Mouse (Mus musculus): ENCODE results near the gene Tenm2. TPM values are rescaled to one million over a fixed set of nuclear protein-coding genes. Genes with fewer than 3 reads are reported as not detected.

Tenm2 gene
- polyA plus RNA-seq, 1 experiment from 2014 or later = 39.5 TPM

DNA sequence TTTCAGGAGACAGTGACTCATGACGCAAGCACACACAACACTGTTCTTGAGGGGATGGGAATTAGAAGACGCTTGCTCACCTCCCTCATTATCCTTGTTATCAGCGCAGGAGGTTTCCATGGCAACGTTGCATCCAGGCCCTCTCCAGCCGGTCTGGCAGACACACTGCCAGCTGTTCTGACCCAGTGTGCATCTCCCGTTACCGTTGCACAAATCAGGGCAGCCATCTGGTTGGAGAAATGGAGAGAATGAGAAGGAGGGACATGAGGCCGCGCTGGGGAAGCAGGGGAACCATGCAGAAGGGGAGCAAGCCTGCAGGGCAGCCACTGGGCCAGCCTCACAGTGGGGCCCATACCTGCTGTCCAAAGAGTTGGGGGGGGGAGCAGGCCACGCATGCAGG lies 1129.1 kb downstream of the Tenm2 start:
- 25% methylated on average over 10 of the region's 10 CpGs for WGBS
- no peaks in the 10 kb centered on the region for H3K9me3 ChIP-seq
- no peaks in the 10 kb centered on the region for H3K27me3 ChIP-seq
- H3K9ac ChIP-seq (replicated peaks) = no peak overlapping the region
- H3K4me1 ChIP-seq = peaks cover 43% of the 10 kb centered on the region
- H3K36me3 ChIP-seq = no peaks in the 10 kb centered on the region
- no peak overlapping the region for H3K4me3 ChIP-seq
- H3K4me2 ChIP-seq (replicated peaks) = no peak overlapping the region
- peak; percentile 67 for ATAC-seq (replicated peaks)
- H3K27ac ChIP-seq (replicated peaks) = peak overlapping the region; percentile 52

- Histone ChIP-seq H3K4me1 (peaks cover 29% of the 10 kb centered on the region), H3K4me2 (replicated peaks) (no peak overlapping the region), H3K9ac (replicated peaks) (no peak overlapping the region), H3K9me3 (no peaks in the 10 kb centered on the region), H3K27me3 (no peaks in the 10 kb centered on the region), H3K36me3 (no peaks in the 10 kb centered on the region), H3K4me3 (no peak overlapping the region), H3K27ac (replicated peaks) (no peak overlapping the region)
- 17% methylated on average over 6 of the region's 6 CpGs for WGBS
- ATAC-seq (replicated peaks) = no peak
Observed at GRCm38 (mm10) chr11:36103556-36103955, 1132.2 kb downstream of the Tenm2 start.

- peaks cover 12% of the 10 kb centered on the region for H3K4me1 ChIP-seq
- H3K4me2 ChIP-seq (replicated peaks) = no peak overlapping the region
- H3K4me3 ChIP-seq = no peak overlapping the region
- H3K27me3 ChIP-seq = no peaks in the 10 kb centered on the region
- no peaks in the 10 kb centered on the region for H3K36me3 ChIP-seq
- H3K9me3 ChIP-seq = no peaks in the 10 kb centered on the region
- ATAC-seq (replicated peaks) = peak; percentile 64
- no peak overlapping the region for H3K9ac ChIP-seq (replicated peaks)
- no peak overlapping the region for H3K27ac ChIP-seq (replicated peaks)
- 44% methylated on average over 14 of the region's 14 CpGs for WGBS
Observed at GRCm38 (mm10) chr11:36096219-36096618, 1139.5 kb downstream of the Tenm2 start.

DNA sequence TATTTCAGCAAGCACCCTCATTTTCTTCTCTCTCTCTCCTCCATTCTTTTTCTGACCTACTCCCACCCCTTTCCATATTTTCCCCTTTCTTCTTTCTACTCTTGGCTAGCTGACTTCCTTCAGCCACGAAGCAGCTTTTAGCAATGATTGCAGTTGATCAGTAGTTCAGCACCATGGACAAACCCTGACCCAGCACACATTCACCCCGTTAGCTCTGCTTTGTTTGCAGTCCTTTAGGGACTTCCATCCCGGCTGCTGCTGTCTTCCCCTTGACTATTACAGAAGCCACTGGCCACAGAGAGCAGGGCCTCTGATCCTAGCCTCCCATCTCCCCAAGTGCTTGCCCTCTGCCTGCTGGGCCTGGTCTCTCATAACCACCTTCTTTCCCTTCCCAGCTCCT lies 1145.6 kb downstream of the Tenm2 start:
- H3K9me3 ChIP-seq = no peaks in the 10 kb centered on the region
- no peak for ATAC-seq (replicated peaks)

GRCm38 (mm10) chr11:36081399-36082053 lies 1154.2 kb downstream of the Tenm2 start:
- Histone ChIP-seq H3K4me3 (no peak overlapping the region), H3K27ac (replicated peaks) (no peak overlapping the region), H3K9ac (replicated peaks) (no peak overlapping the region), H3K4me2 (replicated peaks) (no peak overlapping the region), H3K36me3 (no peaks in the 10 kb centered on the region), H3K4me1 (peaks cover 27% of the 10 kb centered on the region), H3K9me3 (no peaks in the 10 kb centered on the region), H3K27me3 (no peaks in the 10 kb centered on the region)
- no peak for ATAC-seq (replicated peaks)
- WGBS = 56% methylated on average over 10 of the region's 10 CpGs

More for the DNA sequence above, 1145.6 kb downstream of the Tenm2 start:
- Histone ChIP-seq H3K9ac (replicated peaks) (no peak overlapping the region), H3K27ac (replicated peaks) (no peak overlapping the region), H3K4me3 (no peak overlapping the region), H3K4me1 (no peaks in the 10 kb centered on the region), H3K4me2 (replicated peaks) (no peak overlapping the region), H3K27me3 (no peaks in the 10 kb centered on the region), H3K36me3 (no peaks in the 10 kb centered on the region)
- 11% methylated on average over 3 of the region's 3 CpGs for WGBS

DNA sequence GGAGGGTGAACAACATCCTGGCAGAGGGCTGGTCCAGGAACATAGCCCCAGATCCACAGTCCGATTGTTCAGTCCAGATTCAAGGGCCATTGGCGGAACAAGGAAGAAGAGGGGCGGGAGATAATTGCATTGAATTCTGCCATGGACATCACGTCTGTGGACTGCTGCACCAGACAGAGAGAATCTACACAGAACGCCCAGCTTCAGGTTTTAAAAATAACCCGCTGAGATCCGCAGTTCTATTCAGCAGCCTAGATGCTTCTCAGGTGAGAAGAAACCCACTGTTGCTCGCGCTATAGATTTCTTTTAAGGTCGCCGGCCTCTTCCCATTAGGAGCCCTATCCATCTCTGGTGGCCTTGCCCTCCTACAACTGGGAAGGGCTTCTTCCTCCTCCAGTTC lies 1155.0 kb downstream of the Tenm2 start:
- Histone ChIP-seq H3K36me3 (no peaks in the 10 kb centered on the region), H3K9ac (replicated peaks) (no peak overlapping the region), H3K27me3 (no peaks in the 10 kb centered on the region), H3K4me2 (replicated peaks) (no peak overlapping the region), H3K4me3 (no peak overlapping the region), H3K4me1 (peaks cover 27% of the 10 kb centered on the region), H3K27ac (replicated peaks) (no peak overlapping the region), H3K9me3 (no peaks in the 10 kb centered on the region)
- 61% methylated on average over 11 of the region's 11 CpGs for WGBS
- ATAC-seq (replicated peaks) = no peak

DNA sequence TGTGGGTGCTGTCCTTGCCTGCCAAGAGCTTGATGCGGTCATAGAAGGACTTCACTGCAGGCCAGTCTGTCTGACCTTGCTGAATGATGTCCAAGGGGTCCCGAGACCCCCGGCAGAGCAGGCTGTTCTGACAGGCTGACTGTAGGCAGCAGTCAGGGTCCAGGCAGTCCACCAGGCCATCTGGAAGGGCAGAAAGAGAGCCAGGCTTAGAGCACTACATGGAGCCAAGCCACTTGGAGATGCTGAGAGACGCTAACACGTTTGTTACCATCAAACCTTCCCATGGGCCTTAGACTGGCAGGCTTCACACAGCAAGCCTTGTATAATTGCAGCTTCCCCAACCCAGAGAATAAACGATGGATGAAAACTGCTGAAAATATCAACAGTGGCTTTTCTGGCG lies 1157.4 kb downstream of the Tenm2 start:
- H3K9ac ChIP-seq (replicated peaks) = no peak overlapping the region
- no peak overlapping the region for H3K4me2 ChIP-seq (replicated peaks)
- H3K9me3 ChIP-seq = no peaks in the 10 kb centered on the region
- WGBS = 80% methylated on average over 7 of the region's 7 CpGs
- H3K27ac ChIP-seq (replicated peaks) = no peak overlapping the region
- H3K27me3 ChIP-seq = no peaks in the 10 kb centered on the region
- ATAC-seq (replicated peaks) = no peak
- peaks cover 45% of the 10 kb centered on the region for H3K4me1 ChIP-seq
- no peaks in the 10 kb centered on the region for H3K36me3 ChIP-seq
- no peak overlapping the region for H3K4me3 ChIP-seq

DNA sequence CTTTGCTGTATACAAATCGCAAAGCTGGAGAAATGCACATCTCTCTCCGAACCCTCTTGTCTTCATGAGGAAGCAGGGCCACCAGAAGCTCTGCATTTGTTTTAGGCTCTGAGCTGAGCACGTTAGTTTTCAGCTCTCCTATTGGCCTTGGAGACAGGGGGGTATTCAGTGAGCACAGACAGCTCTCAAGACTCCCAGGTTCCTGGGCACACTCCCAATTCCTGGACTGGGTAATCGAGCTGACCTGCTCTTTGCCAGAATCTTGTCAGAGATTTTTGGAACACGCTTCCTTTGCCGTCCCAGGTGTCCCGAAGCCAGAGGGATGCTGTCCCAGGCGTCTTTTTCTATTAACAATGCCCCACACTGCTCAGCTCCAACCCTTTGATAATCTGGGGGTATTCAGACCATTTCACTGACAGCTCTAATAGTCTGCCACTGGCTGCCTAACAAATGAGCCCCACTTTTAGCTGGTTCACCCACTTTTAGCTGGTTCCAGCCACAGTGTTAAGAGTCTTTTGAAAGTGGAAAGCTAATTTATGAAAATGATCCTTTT lies 1161.7 kb downstream of the Tenm2 start:
- Histone ChIP-seq H3K36me3 (no peaks in the 10 kb centered on the region), H3K9me3 (no peaks in the 10 kb centered on the region), H3K9ac (replicated peaks) (no peak overlapping the region), H3K4me3 (no peak overlapping the region), H3K4me2 (replicated peaks) (no peak overlapping the region), H3K27me3 (no peaks in the 10 kb centered on the region), H3K4me1 (peaks cover 42% of the 10 kb centered on the region), H3K27ac (replicated peaks) (peak overlapping the region; percentile 74)
- 17% methylated on average over 8 of the region's 8 CpGs for WGBS
- ATAC-seq (replicated peaks) = peak; percentile 83

DNA sequence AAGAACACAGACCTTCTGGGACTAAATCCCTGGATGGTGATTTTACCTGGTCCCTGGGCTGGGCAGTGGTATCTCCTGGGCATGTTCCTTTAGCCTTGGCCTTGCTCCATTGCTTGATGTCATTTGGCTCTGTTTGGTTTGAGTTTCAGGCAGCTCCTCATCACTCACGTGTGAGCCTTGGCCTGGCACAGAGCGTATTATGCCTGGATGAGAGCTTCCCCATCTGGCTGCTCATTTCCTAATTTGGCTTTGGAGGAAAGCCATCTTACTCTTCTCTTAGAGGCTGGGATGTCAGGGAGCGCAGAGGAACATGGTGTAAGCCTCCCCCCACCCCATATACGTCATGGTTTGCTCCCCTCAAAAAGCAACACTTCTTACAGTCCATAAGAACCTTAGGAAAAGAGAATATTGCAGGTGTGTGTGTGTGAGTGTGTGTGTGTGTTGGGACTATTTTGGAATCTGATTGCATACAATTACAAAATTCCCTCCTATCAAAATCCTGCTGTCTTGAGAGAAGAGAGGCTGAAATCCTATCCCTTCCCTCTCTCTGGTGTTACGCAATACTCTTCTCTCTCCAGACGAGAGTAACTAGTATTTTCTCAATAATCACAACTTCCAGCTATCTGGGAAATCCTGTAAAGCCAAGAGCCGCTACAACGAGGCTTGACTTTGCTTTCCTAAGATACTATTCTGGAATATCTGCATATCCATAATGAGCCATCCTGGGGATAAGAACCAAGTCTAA lies 1162.5 kb downstream of the Tenm2 start:
- Histone ChIP-seq H3K4me2 (replicated peaks) (no peak overlapping the region), H3K4me3 (no peak overlapping the region), H3K27ac (replicated peaks) (peak overlapping the region; percentile 74), H3K36me3 (no peaks in the 10 kb centered on the region), H3K9ac (replicated peaks) (no peak overlapping the region), H3K27me3 (no peaks in the 10 kb centered on the region), H3K9me3 (no peaks in the 10 kb centered on the region), H3K4me1 (peaks cover 41% of the 10 kb centered on the region)
- WGBS = 44% methylated on average over 8 of the region's 8 CpGs
- ATAC-seq (replicated peaks) = peak; percentile 87

DNA sequence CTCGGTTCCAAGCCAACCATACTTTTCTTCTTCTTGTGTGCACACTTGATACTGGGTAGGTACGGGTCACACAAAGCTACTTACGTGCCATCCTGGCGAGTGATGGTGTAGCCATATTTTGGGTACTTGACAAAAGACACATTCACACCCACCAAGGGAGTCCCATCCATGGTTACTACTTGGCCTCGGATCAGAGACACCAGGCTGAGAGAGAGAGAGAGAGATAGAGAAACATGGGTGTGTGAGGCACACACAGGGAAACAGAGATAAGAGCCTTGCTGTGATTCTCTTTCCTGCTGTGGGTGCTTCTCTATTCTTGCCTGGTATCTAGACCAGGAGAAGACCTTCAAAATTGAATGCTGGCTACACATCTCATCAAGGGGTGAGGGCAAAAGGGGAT lies 1163.1 kb downstream of the Tenm2 start:
- WGBS = 69% methylated on average over 5 of the region's 5 CpGs
- peak; percentile 23; the same call in 1 of the 2 replicates for ATAC-seq (replicated peaks)
- peak overlapping the region; percentile 74 for H3K27ac ChIP-seq (replicated peaks)

GRCm38 (mm10) chr11:36072038-36072437 lies 1163.7 kb downstream of the Tenm2 start:
- ATAC-seq (replicated peaks) = no peak
- peaks cover 41% of the 10 kb centered on the region for H3K4me1 ChIP-seq
- no peak overlapping the region for H3K4me2 ChIP-seq (replicated peaks)
- no peak overlapping the region for H3K9ac ChIP-seq (replicated peaks)
- no peaks in the 10 kb centered on the region for H3K27me3 ChIP-seq
- no peaks in the 10 kb centered on the region for H3K9me3 ChIP-seq
- no peak overlapping the region for H3K4me3 ChIP-seq
- no peaks in the 10 kb centered on the region for H3K36me3 ChIP-seq
- WGBS = 18% methylated on average over 9 of the region's 9 CpGs
- peak overlapping the region; percentile 74; the same call in 1 of the 2 replicates for H3K27ac ChIP-seq (replicated peaks)

More for the DNA sequence above, 1163.1 kb downstream of the Tenm2 start:
- Histone ChIP-seq H3K4me3 (no peak overlapping the region), H3K9me3 (no peaks in the 10 kb centered on the region), H3K36me3 (no peaks in the 10 kb centered on the region), H3K4me1 (peaks cover 41% of the 10 kb centered on the region), H3K27me3 (no peaks in the 10 kb centered on the region), H3K4me2 (replicated peaks) (no peak overlapping the region), H3K9ac (replicated peaks) (no peak overlapping the region)

- no peak overlapping the region for H3K4me3 ChIP-seq
- no peaks in the 10 kb centered on the region for H3K27me3 ChIP-seq
- H3K36me3 ChIP-seq = no peaks in the 10 kb centered on the region
- WGBS = no CpG with 5 or more reads among the region's 1 CpGs
- no peak overlapping the region for H3K27ac ChIP-seq (replicated peaks)
- no peaks in the 10 kb centered on the region for H3K9me3 ChIP-seq
- ATAC-seq (replicated peaks) = no peak
- peaks cover 10% of the 10 kb centered on the region for H3K4me1 ChIP-seq
- H3K4me2 ChIP-seq (replicated peaks) = no peak overlapping the region
- H3K9ac ChIP-seq (replicated peaks) = no peak overlapping the region
Observed at GRCm38 (mm10) chr11:36059325-36059843, 1176.4 kb downstream of the Tenm2 start.

All from forebrain, embryonic 15.5 days (tissue).